Mouse (Mus musculus) embryonic facial prominence, embryonic 11.5 days (tissue): Measurements from ENCODE around the gene Atg14. TPM values are rescaled to one million over a fixed set of nuclear protein-coding genes. Genes with fewer than 3 reads are reported as not detected.

Experiments used
- ATAC-seq: fragments of 200-750 bp; cut with Nextera tagmentation; replicated peaks from 2 replicates; pipeline ENCODE4 v1.8.0; 2017; ENCODE audit warnings: low read depth; ENCODE audit not compliant: insufficient number of reproducible peaks, low FRiP score, low TSS enrichment
- DNase-seq: peaks from one replicate; pipeline ENCODE4 v3.0.0-alpha.2; 2015; ENCODE audit warnings: low spot score
- H3K27ac ChIP-seq: fragments of 300-500 bp; sonication (generic); replicated peaks from 2 replicates; pipeline ENCODE4 v1.5.1; 2014; ENCODE audit warnings: mild to moderate bottlenecking, low read depth, low read length, control low read depth
- H3K27me3 ChIP-seq: fragments of 300-500 bp; sonication (generic); 2 replicates; pipeline ENCODE4 v1.6.1; 2014; ENCODE audit warnings: mild to moderate bottlenecking, low read length, moderate library complexity, mixed read lengths; ENCODE audit not compliant: control insufficient read depth, insufficient read depth
- H3K36me3 ChIP-seq: fragments of 300-500 bp; sonication (generic); replicated peaks from 2 replicates; pipeline ENCODE4 v1.6.1; 2014; ENCODE audit warnings: low read depth, mild to moderate bottlenecking, low read length, moderate library complexity, mixed read lengths; ENCODE audit not compliant: control insufficient read depth, insufficient read depth
- H3K4me1 ChIP-seq: fragments of 300-500 bp; sonication (generic); 2 replicates; pipeline ENCODE4 v1.6.1; 2014; ENCODE audit warnings: low read length, mixed read lengths; ENCODE audit not compliant: control insufficient read depth, insufficient read depth
- H3K4me2 ChIP-seq: fragments of 300-500 bp; sonication (generic); 2 replicates; pipeline ENCODE4 v1.6.1; 2014; ENCODE audit warnings: low read depth, mild to moderate bottlenecking, control low read depth, low read length, moderate library complexity
- H3K4me3 ChIP-seq: fragments of 300-500 bp; sonication (generic); 2 replicates; pipeline ENCODE4 v1.5.1; 2014; ENCODE audit warnings: low read depth, low read length, control low read depth
- H3K9ac ChIP-seq: fragments of 300-500 bp; sonication (generic); replicated peaks from 2 replicates; pipeline ENCODE4 v1.6.1; 2014; ENCODE audit warnings: mild to moderate bottlenecking, control low read depth, low read length
- H3K9me3 ChIP-seq: fragments of 300-500 bp; sonication (generic); replicated peaks from 2 replicates; pipeline ENCODE4 v1.6.1; 2016; ENCODE audit warnings: mild to moderate bottlenecking, low read length, inconsistent platforms, mixed read lengths; ENCODE audit not compliant: control insufficient read depth
- WGBS: fragments of 180-500 bp; shearing (Covaris S2); extraction: QIAGEN DNeasy Blood & Tissue Kit; methylation state at CpG from one replicate; pipeline ENCODE4 v1.1.7; 2014; 5-methylcytosine and 5-hydroxymethylcytosine counted together
- polyA plus RNA-seq: library from polyadenylated mRNA; unstranded; fragments of >200 nt; fragmentation: Nextera tagmentation; extraction: Ambion mirVana; gene quantifications from 2 replicates; pipeline ENCODE4 v1.2.1, GENCODE M21; 2014

The Atg14 gene
- polyA plus RNA-seq, 1 experiment from 2014 or later = 18.9 TPM

- 94% methylated on average over 1 of the region's 1 CpGs for WGBS
- Histone ChIP-seq H3K4me2 (no peak overlapping the region), H3K27ac (no peak overlapping the region), H3K4me3 (no peak overlapping the region), H3K36me3 (no peaks in the 10 kb centered on the region; the same call in 1 of the 2 replicates), H3K27me3 (no peaks in the 10 kb centered on the region), H3K9ac (no peak overlapping the region), H3K4me1 (no peaks in the 10 kb centered on the region), H3K9me3 (no peaks in the 10 kb centered on the region)
- DNase-seq (no peak), ATAC-seq (no peak)
These were observed 7.9 kb downstream of the Atg14 start for GRCm38 (mm10) chr14:47562530-47562929.

DNA sequence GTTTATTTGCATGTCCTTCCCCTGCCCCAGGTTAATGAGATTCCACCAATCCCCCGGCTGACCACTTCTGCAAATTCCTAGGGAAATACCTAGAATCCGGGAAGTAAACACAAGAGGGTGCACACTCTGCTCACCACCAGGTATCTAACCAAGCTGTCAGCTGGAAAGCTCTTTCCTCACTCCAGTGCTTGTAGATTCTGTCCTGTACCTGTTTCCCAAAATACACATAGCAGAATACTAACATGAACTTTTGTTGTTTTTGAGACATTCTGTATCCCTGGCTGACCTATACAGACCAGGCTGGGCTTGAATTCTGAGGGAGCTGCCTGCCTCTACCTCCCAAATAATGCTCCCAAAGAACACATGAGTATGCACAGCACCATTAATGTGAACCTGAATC, 9.7 kb downstream of the Atg14 start:
- Histone ChIP-seq H3K4me3 (no peak overlapping the region), H3K4me2 (no peak overlapping the region), H3K27me3 (no peaks in the 10 kb centered on the region), H3K9me3 (no peaks in the 10 kb centered on the region), H3K27ac (no peak overlapping the region), H3K4me1 (no peaks in the 10 kb centered on the region), H3K36me3 (no peaks in the 10 kb centered on the region; the same call in 1 of the 2 replicates), H3K9ac (no peak overlapping the region)
- ATAC-seq = no peak
- 87% methylated on average over 2 of the region's 2 CpGs for WGBS
- no peak for DNase-seq

GRCm38 (mm10) chr14:47555225-47555624, 15.2 kb downstream of the Atg14 start:
- no peak overlapping the region for H3K9ac ChIP-seq
- no peak for DNase-seq
- H3K4me2 ChIP-seq = no peak overlapping the region
- WGBS = 93% methylated on average over 5 of the region's 5 CpGs
- H3K27ac ChIP-seq = no peak overlapping the region
- H3K36me3 ChIP-seq = no peaks in the 10 kb centered on the region; the same call in 1 of the 2 replicates
- no peaks in the 10 kb centered on the region for H3K27me3 ChIP-seq
- no peak for ATAC-seq
- no peaks in the 10 kb centered on the region for H3K9me3 ChIP-seq
- no peaks in the 10 kb centered on the region for H3K4me1 ChIP-seq
- no peak overlapping the region for H3K4me3 ChIP-seq

- no peaks in the 10 kb centered on the region for H3K4me1 ChIP-seq
- no peaks in the 10 kb centered on the region for H3K9me3 ChIP-seq
- DNase-seq = no peak
- no peaks in the 10 kb centered on the region; the same call in 1 of the 2 replicates for H3K36me3 ChIP-seq
- 95% methylated on average over 4 of the region's 4 CpGs for WGBS
- H3K4me2 ChIP-seq = no peak overlapping the region
- H3K4me3 ChIP-seq = no peak overlapping the region
- no peak overlapping the region for H3K9ac ChIP-seq
- ATAC-seq = no peak
- H3K27ac ChIP-seq = no peak overlapping the region
- H3K27me3 ChIP-seq = no peaks in the 10 kb centered on the region
These were observed 16.2 kb downstream of the Atg14 start for GRCm38 (mm10) chr14:47554236-47554635.

- DNase-seq (no peak), ATAC-seq (no peak)
- Histone ChIP-seq H3K36me3 (peaks cover 2% of the 10 kb centered on the region; the same call in 1 of the 2 replicates), H3K4me2 (no peak overlapping the region), H3K9me3 (no peaks in the 10 kb centered on the region), H3K4me1 (no peaks in the 10 kb centered on the region), H3K4me3 (no peak overlapping the region), H3K27ac (no peak overlapping the region), H3K27me3 (no peaks in the 10 kb centered on the region), H3K9ac (no peak overlapping the region)
- WGBS = 85% methylated on average over 2 of the region's 2 CpGs
These were observed 17.1 kb downstream of the Atg14 start for GRCm38 (mm10) chr14:47553380-47553779.

- Histone ChIP-seq H3K9me3 (no peaks in the 10 kb centered on the region), H3K27me3 (no peaks in the 10 kb centered on the region), H3K9ac (no peak overlapping the region), H3K4me3 (no peak overlapping the region), H3K4me2 (no peak overlapping the region), H3K4me1 (no peaks in the 10 kb centered on the region), H3K36me3 (peaks cover 2% of the 10 kb centered on the region; the same call in 1 of the 2 replicates), H3K27ac (no peak overlapping the region)
- WGBS = 94% methylated on average over 6 of the region's 6 CpGs
- ATAC-seq (no peak), DNase-seq (no peak)
These were observed 18.8 kb downstream of the Atg14 start for GRCm38 (mm10) chr14:47551668-47552067.

DNA sequence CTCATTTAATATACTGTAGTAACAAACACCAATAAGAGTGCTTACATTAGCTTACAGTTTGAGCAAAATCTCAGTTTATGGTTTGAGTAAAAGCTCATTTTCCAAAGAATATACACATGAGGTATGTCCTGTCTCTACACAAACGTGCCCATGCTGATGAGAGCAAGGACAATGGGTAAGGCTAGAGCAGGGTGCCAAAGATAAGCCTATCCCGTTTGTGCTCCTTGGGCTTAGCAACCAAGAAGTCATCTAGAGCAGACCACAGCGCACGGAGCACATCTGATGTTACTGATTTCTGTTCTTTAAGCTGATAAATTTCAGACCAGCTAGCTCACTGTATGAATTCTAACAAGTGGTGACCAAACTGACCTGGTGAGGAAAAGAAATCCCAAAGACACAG, 25.6 kb downstream of the Atg14 start:
- Histone ChIP-seq H3K4me1 (no peaks in the 10 kb centered on the region), H3K4me2 (no peak overlapping the region), H3K9me3 (no peaks in the 10 kb centered on the region), H3K9ac (no peak overlapping the region), H3K27ac (no peak overlapping the region), H3K27me3 (no peaks in the 10 kb centered on the region), H3K36me3 (peaks cover 8% of the 10 kb centered on the region), H3K4me3 (no peak overlapping the region)
- no peak for DNase-seq
- WGBS = 92% methylated on average over 4 of the region's 4 CpGs
- ATAC-seq = no peak

DNA sequence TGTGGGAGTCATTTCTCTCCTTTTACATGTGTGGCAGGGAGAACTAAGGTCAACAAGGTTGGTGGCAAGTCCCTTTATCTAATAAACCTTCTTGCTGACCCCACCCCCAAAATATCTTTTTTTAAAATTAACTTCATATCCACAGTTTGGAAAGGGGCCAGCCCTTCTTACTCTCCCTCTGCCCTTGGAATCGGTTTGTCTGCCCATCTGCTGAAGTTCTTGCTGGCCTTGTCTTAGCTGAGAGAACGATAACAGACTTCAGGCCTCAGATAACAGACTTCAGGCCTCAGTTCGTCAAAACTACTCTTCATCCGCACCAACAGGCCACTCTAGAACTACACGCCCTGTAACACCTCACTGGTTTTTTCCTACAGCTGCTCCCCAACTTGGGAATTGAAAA, 26.2 kb downstream of the Atg14 start:
- no peaks in the 10 kb centered on the region for H3K4me1 ChIP-seq
- H3K27me3 ChIP-seq = no peaks in the 10 kb centered on the region
- no peak overlapping the region for H3K27ac ChIP-seq
- 90% methylated on average over 5 of the region's 5 CpGs for WGBS
- peaks cover 8% of the 10 kb centered on the region for H3K36me3 ChIP-seq
- no peak for ATAC-seq
- H3K4me3 ChIP-seq = no peak overlapping the region
- H3K4me2 ChIP-seq = no peak overlapping the region
- H3K9me3 ChIP-seq = no peaks in the 10 kb centered on the region
- no peak for DNase-seq
- no peak overlapping the region for H3K9ac ChIP-seq
